Mouse (Mus musculus): ENCODE results near the gene Faah. TPM values are rescaled to one million over a fixed set of nuclear protein-coding genes. Genes with fewer than 3 reads are reported as not detected.

The Faah gene
- total RNA-seq, 2 experiments from 2014 or later: 152 to 157 TPM

DNA sequence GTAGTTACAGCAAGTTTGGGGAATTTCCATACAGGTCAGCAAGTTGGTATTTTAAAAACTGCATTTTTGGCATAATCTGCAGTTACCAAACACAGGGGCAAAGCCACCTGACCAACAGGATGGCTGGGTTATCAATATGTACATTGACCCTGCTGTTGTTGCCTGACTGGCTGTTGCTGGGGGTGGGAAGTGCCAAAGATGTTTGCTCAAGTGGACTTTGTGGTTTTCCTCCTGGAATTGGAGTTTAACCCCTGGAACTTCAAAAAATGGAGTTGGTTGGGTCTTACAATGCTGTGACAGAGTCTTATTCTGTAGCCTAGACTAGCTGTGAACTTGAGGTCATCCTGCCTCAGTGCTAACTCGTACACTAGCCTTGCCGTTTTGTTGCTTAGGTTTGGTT lies 22.7 kb upstream of the Faah start:
- TF ChIP-seq CTCF (conservative IDR thresholded peaks at IDR 0.05): no peak
- no peak for DNase-seq (ENCODE audit: low spot score in 2 of 2)
- H3K27ac ChIP-seq: no peak overlapping the region
- H3K4me3 ChIP-seq: no peak overlapping the region

DNA sequence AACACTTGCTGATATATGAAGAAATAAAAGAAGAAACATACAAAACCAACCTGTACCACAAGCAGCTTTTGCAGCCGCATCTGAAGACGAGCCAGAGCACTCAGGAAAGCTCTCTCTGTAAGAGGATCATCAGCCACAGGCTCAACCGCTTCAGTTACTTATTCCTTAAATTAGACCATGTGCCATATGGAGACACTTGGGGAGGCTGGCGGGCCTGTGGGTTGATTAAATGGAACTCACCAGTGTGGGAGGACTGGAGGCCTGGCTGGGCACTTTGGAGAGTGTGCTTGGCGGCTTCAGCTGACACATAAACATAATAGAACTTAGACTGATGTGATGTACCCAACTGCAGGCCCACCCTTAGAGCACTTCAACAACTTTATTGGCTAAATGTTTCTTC lies 15.6 kb upstream of the Faah start:
- DNase-seq (ENCODE audit: low spot score in 2 of 2): no peak
- H3K27ac ChIP-seq: 0 out of 2 replicates have a peak overlapping the region, but pooled peaks have one; percentile 3
- TF ChIP-seq CTCF (conservative IDR thresholded peaks at IDR 0.05): no peak
- no peak overlapping the region for H3K4me3 ChIP-seq

DNA sequence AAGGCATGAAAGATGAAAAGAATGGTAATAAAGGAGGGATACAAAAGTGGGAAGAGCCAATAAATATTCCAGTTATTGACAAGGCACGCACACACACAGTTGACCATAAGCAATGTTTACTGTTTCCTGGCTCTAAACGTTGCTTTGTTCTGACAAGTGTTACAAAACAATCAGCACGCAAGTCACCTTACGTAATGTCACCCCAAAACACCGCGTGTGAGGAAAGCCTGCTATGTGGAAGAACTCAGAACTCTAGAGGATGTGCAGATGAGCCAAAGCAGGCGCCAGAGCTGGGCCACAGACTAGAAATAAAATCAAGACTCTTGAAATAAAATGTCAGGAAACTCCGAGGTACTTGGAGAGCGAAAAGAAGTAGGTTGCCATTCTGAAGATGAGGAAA lies 15.2 kb upstream of the Faah start:
- TF ChIP-seq CTCF (conservative IDR thresholded peaks at IDR 0.05): no peak
- no peak overlapping the region for H3K27ac ChIP-seq
- DNase-seq (ENCODE audit: low spot score in 2 of 2): no peak

DNA sequence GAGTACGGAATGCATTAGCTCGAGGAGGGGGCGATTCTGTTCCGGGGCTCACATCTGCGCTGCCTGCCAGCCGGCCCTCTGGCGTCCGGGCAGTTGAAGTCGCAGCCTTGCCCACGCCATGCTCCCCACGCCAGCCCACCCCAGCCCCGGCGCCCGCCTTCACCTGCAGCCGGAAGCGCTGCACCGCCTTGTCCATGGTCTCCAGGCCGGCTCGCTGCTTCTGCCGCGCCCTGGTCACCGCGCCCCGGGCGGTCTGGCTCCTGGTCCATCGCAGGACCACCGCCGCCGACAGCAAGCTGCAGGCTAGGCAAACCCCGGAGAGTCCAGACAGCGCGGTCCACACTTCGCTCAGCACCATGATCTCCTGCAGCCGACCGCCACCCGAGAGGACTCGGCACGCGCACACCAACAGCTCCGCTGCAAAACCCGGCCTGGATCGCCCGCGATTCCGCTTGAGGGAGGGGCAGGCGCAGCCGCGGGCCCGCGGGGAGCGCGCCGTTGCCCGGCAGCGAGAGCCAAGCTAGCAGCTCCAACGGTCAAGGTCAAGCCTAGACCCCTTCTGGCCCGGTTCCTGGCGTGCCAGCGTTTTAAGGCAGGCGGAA lies 325 bp downstream of the Faah start:
- peak overlapping the region; percentile 97 for H3K27ac ChIP-seq
- no peak for TF ChIP-seq CTCF (conservative IDR thresholded peaks at IDR 0.05)

More for the DNA sequence above, 15.2 kb upstream of the Faah start:
- H3K4me3 ChIP-seq: no peak overlapping the region

DNA sequence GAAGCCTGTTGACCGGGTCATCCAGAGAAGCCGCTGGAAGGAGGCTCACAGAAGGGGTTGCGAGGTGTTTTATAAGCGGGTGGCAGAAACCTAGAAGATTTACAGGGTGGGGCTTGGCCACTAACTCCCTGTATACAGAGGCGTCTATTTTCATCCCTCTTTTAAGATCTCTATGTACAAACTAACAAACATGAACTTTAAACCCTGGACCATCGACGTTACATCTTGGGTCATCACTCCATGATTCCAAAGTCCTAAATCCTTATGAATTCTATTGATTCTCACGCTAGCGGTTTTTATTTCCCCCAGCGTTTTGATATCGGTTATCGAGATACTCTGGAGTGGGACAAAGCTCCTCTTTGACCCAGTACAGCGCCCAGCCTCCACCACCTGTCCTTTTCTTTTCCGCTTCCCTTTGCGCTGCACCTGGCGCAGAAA lies 845 bp downstream of the Faah start:
- no peak for TF ChIP-seq CTCF (conservative IDR thresholded peaks at IDR 0.05)
- Histone ChIP-seq H3K4me3 (peak overlapping the region; percentile 90), H3K27ac (peak overlapping the region; percentile 97)
- DNase-seq (ENCODE audit: low spot score in 2 of 2): no peak

More for the DNA sequence above, 325 bp downstream of the Faah start:
- H3K4me3 ChIP-seq: peak overlapping the region; percentile 90
- DNase-seq (ENCODE audit: low spot score in 2 of 2): peak; percentile 69 to 77

DNA sequence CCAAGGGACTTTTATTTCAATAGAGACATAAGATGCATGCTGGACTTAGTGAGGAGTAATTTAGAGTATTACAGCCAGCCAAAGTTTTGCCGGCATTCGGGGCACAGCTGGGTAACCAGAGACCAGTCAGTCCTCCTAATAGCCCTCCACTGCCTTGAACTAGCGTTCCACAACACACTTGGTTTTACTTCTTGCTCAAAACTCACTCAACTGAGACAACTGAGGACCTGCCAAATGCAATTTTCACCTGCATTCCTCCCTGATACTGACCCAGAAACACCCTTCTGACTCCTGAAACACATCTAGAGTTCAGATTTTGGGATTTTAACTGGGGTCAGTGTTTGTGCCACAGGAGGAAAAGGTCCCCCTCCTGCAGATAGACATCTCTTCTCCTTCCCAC lies 1.3 kb downstream of the Faah start:
- peak overlapping the region; percentile 90 for H3K4me3 ChIP-seq
- no peak for DNase-seq (ENCODE audit: low spot score in 2 of 2)
- no peak for TF ChIP-seq CTCF (conservative IDR thresholded peaks at IDR 0.05)
- H3K27ac ChIP-seq: peak overlapping the region; percentile 97

DNA sequence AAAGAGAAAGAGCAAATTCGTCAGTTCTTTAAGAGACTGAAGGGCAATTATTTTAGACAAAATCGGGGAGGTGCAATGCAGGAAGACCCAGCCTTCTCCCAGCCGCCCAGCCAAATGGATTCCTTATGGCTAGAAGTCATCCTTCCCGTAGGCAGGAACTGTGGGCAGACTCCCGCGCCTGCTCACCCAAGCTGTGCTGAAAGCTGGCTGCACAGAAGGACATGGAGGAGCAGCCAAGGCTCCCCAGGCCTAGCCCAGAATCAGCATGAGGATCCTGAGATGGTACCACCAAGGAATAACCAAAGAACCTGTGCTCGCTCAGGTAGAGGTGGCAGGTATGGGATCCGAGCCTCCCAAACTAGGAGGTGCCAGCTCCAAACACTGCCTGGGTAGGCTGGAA lies 1.7 kb downstream of the Faah start:
- Histone ChIP-seq H3K4me3 (peak overlapping the region; percentile 90), H3K27ac (peak overlapping the region; percentile 97)
- DNase-seq (ENCODE audit: low spot score in 2 of 2): peak; percentile 77 to 79
- no peak for TF ChIP-seq CTCF (conservative IDR thresholded peaks at IDR 0.05)

DNA sequence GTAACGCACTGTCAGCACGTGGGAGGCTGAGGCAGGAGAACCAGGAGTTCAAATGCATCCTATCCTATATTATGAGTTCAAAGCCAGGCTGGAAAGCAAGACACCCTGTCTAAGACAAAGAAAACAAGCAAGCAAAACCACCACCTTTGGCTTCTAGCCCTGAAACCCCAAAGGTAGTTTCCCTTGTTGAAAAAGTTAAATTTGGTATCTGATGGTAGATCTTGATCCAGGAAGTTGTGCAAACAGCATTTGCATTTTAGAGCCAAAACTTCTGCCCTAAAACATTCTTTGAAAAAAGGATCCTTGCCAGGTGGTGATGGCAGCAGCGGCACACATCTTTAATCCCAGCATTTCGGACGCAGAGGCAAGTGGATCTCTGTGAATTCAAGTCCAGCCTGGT lies 2.2 kb downstream of the Faah start:
- TF ChIP-seq CTCF (conservative IDR thresholded peaks at IDR 0.05): no peak
- no peak for DNase-seq (ENCODE audit: low spot score in 2 of 2)
- Histone ChIP-seq H3K4me3 (peak overlapping the region; percentile 90), H3K27ac (peak overlapping the region; percentile 97)

DNA sequence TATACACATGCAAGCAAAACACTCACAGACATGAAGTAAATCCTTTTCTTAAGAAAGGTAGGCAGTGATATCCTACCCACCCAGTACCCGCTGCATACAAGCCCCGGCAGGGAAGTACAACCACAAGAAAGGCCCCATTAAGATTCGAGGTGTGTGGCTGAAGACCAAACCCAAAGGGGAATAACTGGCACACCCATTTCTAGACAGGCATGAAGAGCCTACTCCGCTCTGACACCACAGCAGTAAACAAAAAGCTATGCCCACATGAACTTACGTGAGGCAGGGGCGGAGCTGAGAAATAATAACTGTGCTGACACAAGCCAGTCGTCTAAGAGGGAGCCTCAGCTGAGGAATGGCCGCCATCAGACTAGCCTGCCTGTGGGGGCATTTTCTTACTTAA lies 7.5 kb downstream of the Faah start:
- no peak for TF ChIP-seq CTCF (conservative IDR thresholded peaks at IDR 0.05)
- Histone ChIP-seq H3K27ac (no peak overlapping the region), H3K4me3 (no peak overlapping the region)
- no peak for DNase-seq (ENCODE audit: low spot score in 2 of 2)

DNA sequence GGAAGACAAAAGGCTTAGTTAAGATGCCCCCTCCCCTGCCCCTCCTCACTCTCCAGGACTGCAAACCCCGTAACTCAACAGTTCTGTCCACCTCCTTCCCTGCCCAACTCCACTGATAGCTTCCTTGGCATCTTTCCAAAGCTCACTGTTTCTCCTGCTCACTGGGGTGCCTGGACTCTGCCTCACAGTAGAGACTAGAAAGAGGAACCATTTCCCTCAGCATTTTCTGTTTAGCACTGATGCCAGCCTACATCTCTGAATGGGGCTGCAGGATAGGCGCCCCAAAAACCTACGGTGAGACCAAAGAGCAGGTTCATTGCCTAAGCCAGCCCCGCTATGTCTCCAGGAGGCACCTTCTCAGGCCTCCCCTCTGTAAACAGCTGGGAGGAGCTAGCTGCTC lies 16.5 kb downstream of the Faah start:
- H3K4me3 ChIP-seq: no peak overlapping the region
- DNase-seq (ENCODE audit: low spot score in 2 of 2): no peak
- no peak overlapping the region for H3K27ac ChIP-seq
- no peak for TF ChIP-seq CTCF (conservative IDR thresholded peaks at IDR 0.05)

DNA sequence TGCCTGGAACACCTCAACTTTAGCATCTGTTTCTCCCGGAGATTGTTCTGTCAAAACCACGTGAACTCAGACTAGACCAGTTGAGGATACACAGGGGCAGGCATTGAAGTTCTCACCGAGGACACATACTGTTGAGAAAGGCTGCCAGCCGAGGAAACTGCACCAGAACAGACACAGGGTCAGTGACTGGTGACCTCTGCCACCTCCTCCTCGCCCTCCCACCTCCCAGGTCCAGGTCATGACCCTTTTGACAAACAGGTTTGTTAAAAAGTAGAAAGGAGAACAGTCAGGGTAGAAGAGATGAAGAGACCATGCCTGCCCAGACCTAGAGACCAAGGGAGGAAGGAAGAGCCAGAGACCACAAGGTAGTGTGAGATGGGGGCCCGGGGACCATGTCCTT lies 17.1 kb downstream of the Faah start:
- Histone ChIP-seq H3K27ac (no peak overlapping the region), H3K4me3 (no peak overlapping the region)
- no peak for DNase-seq (ENCODE audit: low spot score in 2 of 2)
- no peak for TF ChIP-seq CTCF (conservative IDR thresholded peaks at IDR 0.05)

DNA sequence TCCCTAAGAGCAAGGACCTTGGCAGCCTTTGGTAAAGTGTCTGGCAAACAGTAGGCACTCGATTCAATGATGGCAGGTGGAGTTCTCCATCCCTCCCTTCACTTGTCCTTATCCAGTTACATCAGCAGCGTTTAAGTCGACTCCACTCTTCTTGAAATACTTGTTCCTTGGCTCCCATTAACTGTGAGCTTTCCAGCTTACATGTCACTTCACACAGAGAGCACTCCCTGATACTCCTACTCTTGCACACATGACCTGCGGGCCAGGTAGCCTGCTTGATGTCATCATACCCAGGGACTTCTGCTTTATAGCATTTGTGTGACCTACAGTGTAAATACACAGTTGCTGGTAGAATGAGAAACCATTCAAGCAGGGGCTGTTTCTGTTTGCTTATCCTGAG lies 21.0 kb downstream of the Faah start:
- H3K27ac ChIP-seq: no peak overlapping the region
- H3K4me3 ChIP-seq: no peak overlapping the region
- no peak for DNase-seq (ENCODE audit: low spot score in 2 of 2)
- no peak for TF ChIP-seq CTCF (conservative IDR thresholded peaks at IDR 0.05)

DNA sequence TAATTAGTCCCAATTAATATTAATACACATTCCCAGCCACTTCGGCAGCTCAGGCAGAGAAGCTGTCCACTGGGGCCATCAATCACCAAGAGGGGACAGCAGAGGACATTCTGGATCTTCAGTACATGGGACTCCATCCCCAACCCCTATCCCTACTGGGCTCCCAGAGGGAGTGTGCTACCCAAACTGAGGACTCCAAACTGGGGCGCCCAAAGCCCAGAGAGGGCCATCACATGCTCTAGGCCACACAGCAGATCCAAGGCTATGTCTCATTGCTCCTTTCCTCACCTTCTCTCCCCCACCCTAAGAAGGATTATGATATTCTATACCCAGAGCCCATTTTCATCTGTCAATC lies 22.4 kb downstream of the Faah start:
- H3K4me3 ChIP-seq: no peak overlapping the region
- no peak for DNase-seq (ENCODE audit: low spot score in 2 of 2)
- no peak for TF ChIP-seq CTCF (conservative IDR thresholded peaks at IDR 0.05)
- no peak overlapping the region for H3K27ac ChIP-seq

DNA sequence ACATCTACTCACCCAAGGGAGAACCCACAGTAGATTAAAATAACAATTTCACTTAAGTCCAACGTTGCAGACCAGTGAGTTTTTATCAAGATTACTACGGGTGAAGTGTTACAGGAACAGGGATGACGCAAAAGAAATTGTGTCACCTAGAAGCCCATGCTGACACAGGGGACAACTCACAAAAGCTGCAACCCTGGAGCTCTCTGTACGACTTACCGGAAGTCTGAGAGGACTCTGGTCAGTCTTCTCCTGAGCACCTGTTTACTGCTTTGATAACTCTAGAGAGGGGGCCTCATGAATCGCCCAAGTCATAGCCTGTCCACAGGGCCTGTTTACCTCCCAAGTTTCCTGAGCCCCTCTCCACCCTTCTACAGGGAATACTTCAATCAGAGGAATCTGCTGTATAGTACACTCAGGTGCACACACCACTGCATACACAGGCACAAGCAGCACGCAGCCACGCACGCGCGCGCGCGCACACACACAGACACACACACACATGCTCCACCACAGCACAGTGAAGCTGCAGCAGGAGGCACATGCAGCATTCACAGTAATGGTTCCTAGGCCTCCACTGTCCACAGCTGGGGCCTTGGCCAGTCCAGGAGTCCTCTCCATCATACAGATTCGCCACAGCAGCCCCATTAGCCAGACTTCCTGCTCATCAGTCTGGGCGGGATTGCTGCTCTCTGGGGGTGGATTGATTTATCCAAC lies 22.9 kb downstream of the Faah start:
- DNase-seq (ENCODE audit: low spot score in 2 of 2): no peak
- Histone ChIP-seq H3K27ac (no peak overlapping the region), H3K4me3 (no peak overlapping the region)
- TF ChIP-seq CTCF (conservative IDR thresholded peaks at IDR 0.05): no peak

All from layer of hippocampus, adult 2 months (tissue).